Mouse (Mus musculus) gastrocnemius, adult 2 months (tissue): ENCODE measurements around the gene Cers5. TPM values are rescaled to one million over a fixed set of nuclear protein-coding genes. Genes with fewer than 3 reads are reported as not detected.

Experiments used
- DNase-seq: peaks from one replicate; pipeline ENCODE4 v3.0.0; 2022
- H3K27ac ChIP-seq: fragments of 200-600 bp; 2 replicates; pipeline ENCODE4 v1.8.1; 2022; ENCODE audit warnings: mild to moderate bottlenecking
- H3K4me3 ChIP-seq: fragments of 200-600 bp; 2 replicates; pipeline ENCODE4 v1.8.1; 2022; ENCODE audit warnings: mild to moderate bottlenecking, moderate library complexity
- CTCF ChIP-seq: fragments of 200-600 bp; IDR thresholded peaks from 2 replicates; pipeline ENCODE4 v1.8.1; 2022; ENCODE audit warnings: antibody characterized with exemption, mild to moderate bottlenecking, moderate library complexity
- intact Hi-C: fragments of 180-260 bp; cut with DNase I; formaldehyde crosslinking; loops from one replicate; pipeline ENCODE4 v1.15.1; 2025
- total RNA-seq, 2 experiments: library from RNA; stranded (reverse); gene quantifications; 2 replicates each; pipeline ENCODE4 v1.2.3; 2021

Gene Cers5
- total RNA-seq, 2 experiments from 2014 or later: 4.6 to 5.4 TPM

DNA sequence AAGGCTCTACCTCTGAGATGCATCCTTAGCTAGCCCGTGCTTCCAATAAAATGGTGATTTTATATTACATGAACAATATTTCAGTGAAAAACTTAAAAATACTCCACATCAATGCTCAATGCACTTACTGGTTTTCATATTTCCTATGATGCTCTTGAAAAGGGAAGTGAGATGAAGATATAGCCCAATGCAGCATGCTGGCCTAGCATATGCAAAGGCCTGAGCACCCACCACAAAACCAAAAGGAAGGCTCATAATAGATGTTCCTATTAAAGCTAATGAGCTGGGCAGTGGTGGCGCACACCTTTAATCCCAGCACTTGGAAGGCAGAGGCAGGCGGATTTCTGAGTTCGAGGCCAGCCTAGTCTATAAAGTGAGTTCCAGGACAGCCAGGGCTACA, 33.0 kb upstream of the Cers5 start:
- TF ChIP-seq CTCF: no peak
- no peak for DNase-seq
- Histone ChIP-seq H3K4me3 (no peak overlapping the region), H3K27ac (no peak overlapping the region)
- intact Hi-C loops: no loop called here

GRCm38 (mm10) chr15:99803186-99803644, 30.5 kb upstream of the Cers5 start:
- Histone ChIP-seq H3K27ac (peak overlapping the region; percentile 70), H3K4me3 (no peak overlapping the region)
- DNase-seq: peak; percentile 53
- TF ChIP-seq CTCF: no peak
- intact Hi-C loops: loop anchor here (2.0 kb wide), 1 partner anchor 14 kb away; no protein-coding TSS in a partner anchor

DNA sequence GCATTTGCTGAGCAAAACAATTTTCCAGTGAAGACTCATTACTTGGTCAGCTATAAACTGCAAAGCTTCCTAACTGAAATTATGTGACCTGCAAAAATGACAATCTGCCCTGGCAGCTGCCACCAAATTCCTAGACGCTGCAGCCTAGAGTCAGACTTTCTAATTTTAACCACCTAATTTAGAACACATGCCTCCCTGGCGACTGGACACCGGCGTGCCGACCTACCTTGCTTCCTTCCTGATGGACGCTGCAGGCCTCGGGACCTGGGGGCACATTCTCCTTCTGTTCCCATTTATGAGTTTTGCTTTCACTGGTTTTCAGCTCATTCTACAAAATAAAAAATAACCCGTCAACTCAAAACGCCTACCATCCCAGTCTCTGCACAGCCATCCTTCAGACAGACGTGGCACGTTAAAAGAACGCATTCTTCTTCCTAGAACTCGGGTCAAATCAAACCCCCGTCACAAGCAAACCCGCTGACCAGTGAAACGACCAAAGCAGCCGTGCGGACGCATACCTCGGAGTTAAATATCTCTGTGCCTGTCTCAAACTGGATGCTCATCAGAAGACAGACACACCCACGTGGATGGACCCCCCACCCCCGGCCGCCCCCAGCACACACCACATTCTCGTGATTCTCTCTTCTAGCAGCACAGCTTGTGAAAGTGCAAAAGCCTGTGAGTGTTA, 29.3 kb upstream of the Cers5 start:
- Histone ChIP-seq H3K27ac (peak overlapping the region; percentile 70), H3K4me3 (peak overlapping the region; percentile 44)
- peak; percentile 61 for DNase-seq
- TF ChIP-seq CTCF: no peak
- intact Hi-C loops: loop anchor here (2.0 kb wide), 1 partner anchor 15 kb away; no protein-coding TSS in a partner anchor

DNA sequence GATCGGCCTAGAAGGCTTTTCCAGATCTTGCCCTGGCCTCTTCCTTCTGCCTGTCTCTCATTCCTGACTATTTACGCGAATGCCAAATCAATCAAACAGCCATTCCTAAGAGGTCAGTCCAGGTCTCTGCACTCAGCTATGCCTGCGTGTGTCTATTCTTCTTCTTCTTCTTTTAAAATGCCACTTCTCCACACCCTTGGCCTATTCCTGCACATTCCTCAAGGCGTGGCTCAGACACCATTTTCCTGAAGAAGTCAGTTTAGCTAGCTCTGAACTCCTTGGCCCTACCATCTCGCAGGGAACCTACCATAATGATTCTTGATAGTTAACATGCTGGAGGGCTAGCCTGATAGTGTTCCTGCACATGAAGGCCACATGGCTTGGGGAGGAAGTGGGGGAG, 27.0 kb upstream of the Cers5 start:
- Histone ChIP-seq H3K4me3 (no peak overlapping the region), H3K27ac (no peak overlapping the region)
- no peak for TF ChIP-seq CTCF
- no peak for DNase-seq
- intact Hi-C loops: no loop called here

GRCm38 (mm10) chr15:99797898-99798297, 25.2 kb upstream of the Cers5 start:
- Histone ChIP-seq H3K27ac (peak overlapping the region; percentile 49), H3K4me3 (no peak overlapping the region)
- no peak for TF ChIP-seq CTCF
- no peak for DNase-seq
- intact Hi-C loops: no loop called here

GRCm38 (mm10) chr15:99796735-99797134, 24.1 kb upstream of the Cers5 start:
- Histone ChIP-seq H3K4me3 (no peak overlapping the region), H3K27ac (peak overlapping the region; percentile 17; the same call in 1 of the 2 replicates)
- TF ChIP-seq CTCF: no peak
- intact Hi-C loops: no loop called here
- no peak for DNase-seq

GRCm38 (mm10) chr15:99796066-99796465, 23.4 kb upstream of the Cers5 start:
- TF ChIP-seq CTCF: peak; percentile 45
- no peak for DNase-seq
- H3K4me3 ChIP-seq: no peak overlapping the region
- H3K27ac ChIP-seq: peak overlapping the region; percentile 17; the same call in 1 of the 2 replicates
- intact Hi-C loops: no loop called here

- DNase-seq: no peak
- no peak for TF ChIP-seq CTCF
- Histone ChIP-seq H3K4me3 (no peak overlapping the region), H3K27ac (no peak overlapping the region)
- intact Hi-C loops: loop anchor here (5.0 kb wide), 1 partner anchor 110 kb away; no protein-coding TSS in a partner anchor
Measured at GRCm38 (mm10) chr15:99792221-99792815, 19.6 kb upstream of the Cers5 start.

DNA sequence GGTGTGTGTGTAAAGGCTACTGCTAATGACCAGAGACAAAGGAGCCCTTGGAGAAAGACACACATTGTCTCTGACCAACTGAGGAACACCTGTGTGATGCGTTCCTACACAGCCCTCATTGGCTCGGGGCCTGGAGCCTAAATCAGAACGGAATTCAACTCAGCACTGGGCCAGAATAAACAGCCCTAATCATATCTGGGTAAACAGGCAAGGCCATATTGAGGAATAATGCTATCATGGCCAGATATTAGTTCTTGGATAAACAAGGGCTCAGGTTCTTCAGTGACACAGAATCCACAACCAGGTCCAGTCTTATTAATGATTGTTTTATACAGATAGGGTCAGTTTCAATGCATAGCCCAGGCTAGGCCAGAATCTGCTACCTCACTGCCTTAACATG, 18.3 kb upstream of the Cers5 start:
- Histone ChIP-seq H3K27ac (no peak overlapping the region), H3K4me3 (no peak overlapping the region)
- TF ChIP-seq CTCF: no peak
- DNase-seq: no peak
- intact Hi-C loops: loop anchor here (5.0 kb wide), 1 partner anchor 111 kb away; no protein-coding TSS in a partner anchor

GRCm38 (mm10) chr15:99790464-99790863, 17.8 kb upstream of the Cers5 start:
- intact Hi-C loops: loop anchor here (5.0 kb wide), 1 partner anchor 112 kb away; no protein-coding TSS in a partner anchor
- no peak overlapping the region for H3K27ac ChIP-seq
- H3K4me3 ChIP-seq: no peak overlapping the region
- no peak for DNase-seq
- no peak for TF ChIP-seq CTCF

- DNase-seq: no peak
- Histone ChIP-seq H3K4me3 (no peak overlapping the region), H3K27ac (peak overlapping the region; percentile 71)
- TF ChIP-seq CTCF: no peak
- intact Hi-C loops: no loop called here
Measured at GRCm38 (mm10) chr15:99787625-99788120, 15.0 kb upstream of the Cers5 start.

- Histone ChIP-seq H3K27ac (no peak overlapping the region), H3K4me3 (no peak overlapping the region)
- DNase-seq: no peak
- TF ChIP-seq CTCF: no peak
- intact Hi-C loops: loop anchor here (1.0 to 10.0 kb wide), 2 partner anchors 64 to 184 kb away; partner anchors contain the start of gene Aqp5
Measured at GRCm38 (mm10) chr15:99778677-99779335, 6.1 kb upstream of the Cers5 start.
